Mouse (Mus musculus) forebrain, embryonic 14.5 days (tissue): ENCODE results near the gene Calhm1. TPM values are rescaled to one million over a fixed set of nuclear protein-coding genes. Genes with fewer than 3 reads are reported as not detected.
"Not testable (repeated sequence)": the region's sequence is repeated elsewhere in the genome, so short reads cannot be mapped to it uniquely, and the experiment has no call there.

Experiments used
- ATAC-seq: fragments of 200-750 bp; cut with Nextera tagmentation; 2 replicates; pipeline ENCODE4 v1.8.0; 2017; ENCODE audit warnings: mild to moderate bottlenecking, moderate library complexity
- DNase-seq: peaks from one replicate; pipeline ENCODE4 v3.0.0-alpha.2; 2015; ENCODE audit warnings: low spot score
- H3K27ac ChIP-seq: fragments of 300-500 bp; sonication (generic); 2 replicates; pipeline ENCODE4 v1.5.1; 2014; ENCODE audit warnings: low read depth, mild to moderate bottlenecking, control low read depth, low read length, moderate library complexity
- H3K27me3 ChIP-seq: fragments of 300-500 bp; sonication (generic); replicated peaks from 2 replicates; pipeline ENCODE4 v1.6.1; 2014; ENCODE audit warnings: low read length, control low read depth, mixed read lengths; ENCODE audit not compliant: control insufficient read depth, insufficient read depth
- H3K36me3 ChIP-seq: fragments of 300-500 bp; sonication (generic); 2 replicates; pipeline ENCODE4 v1.6.1; 2014; ENCODE audit warnings: low read length, control low read depth; ENCODE audit not compliant: control insufficient read depth, insufficient read depth
- H3K4me1 ChIP-seq: fragments of 300-500 bp; sonication (generic); 2 replicates; pipeline ENCODE4 v1.6.1; 2014; ENCODE audit warnings: antibody characterized with exemption, low read length, control low read depth; ENCODE audit not compliant: control insufficient read depth, insufficient read depth
- H3K4me2 ChIP-seq: fragments of 300-500 bp; sonication (generic); 2 replicates; pipeline ENCODE4 v1.6.1; 2014; ENCODE audit warnings: mild to moderate bottlenecking, control low read depth, low read length
- H3K4me3 ChIP-seq: fragments of 300-500 bp; sonication (generic); 2 replicates; pipeline ENCODE4 v1.5.1; 2014; ENCODE audit warnings: low read depth, low read length, control low read depth
- H3K9ac ChIP-seq: fragments of 300-500 bp; sonication (generic); 2 replicates; pipeline ENCODE4 v1.6.1; 2014; ENCODE audit warnings: mild to moderate bottlenecking, low read length, control low read depth, moderate library complexity
- H3K9me3 ChIP-seq: fragments of 300-500 bp; sonication (generic); replicated peaks from 2 replicates; pipeline ENCODE4 v1.6.1; 2016; ENCODE audit warnings: low read length, control low read depth, mixed read lengths; ENCODE audit not compliant: control insufficient read depth
- WGBS: fragments of 180-500 bp; shearing (Covaris S2); extraction: QIAGEN DNeasy Blood & Tissue Kit; methylation state at CpG from one replicate; pipeline ENCODE4 v1.1.7; 2014; 5-methylcytosine and 5-hydroxymethylcytosine counted together
- polyA plus RNA-seq: library from polyadenylated mRNA; unstranded; fragments of >200 nt; fragmentation: Nextera tagmentation; extraction: Ambion mirVana; gene quantifications from 2 replicates; pipeline ENCODE4 v1.2.1, GENCODE M21; 2014

Calhm1 gene
- polyA plus RNA-seq, 1 experiment from 2014 or later, result not detected

DNA sequence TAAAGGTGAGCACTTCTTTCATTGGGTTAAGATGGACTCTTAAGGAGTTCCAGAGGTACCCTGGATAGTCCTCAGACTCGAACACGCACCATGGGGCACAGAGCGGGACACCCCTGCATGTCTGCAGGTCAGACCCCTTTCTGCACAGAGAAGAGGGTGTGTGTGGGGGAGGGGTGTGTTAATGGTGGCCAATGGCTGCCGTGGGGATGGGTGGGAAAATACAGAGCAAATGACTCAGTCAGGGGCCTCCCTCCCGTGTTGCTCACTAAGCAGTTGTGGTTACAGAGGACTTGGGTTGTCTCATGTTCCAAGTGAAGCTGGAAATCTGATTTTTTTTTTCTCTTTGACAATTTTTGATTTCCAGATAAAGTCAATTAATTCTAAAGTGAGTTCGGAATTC lies 1.6 kb downstream of the Calhm1 start:
- WGBS, result 81% methylated on average over 6 of the region's 6 CpGs
- H3K27me3 ChIP-seq, result no peaks in the 10 kb centered on the region
- no peak overlapping the region for H3K4me3 ChIP-seq
- no peaks in the 10 kb centered on the region for H3K9me3 ChIP-seq
- peaks cover 5% of the 10 kb centered on the region; the same call in 1 of the 2 replicates for H3K4me1 ChIP-seq
- H3K36me3 ChIP-seq, result no peaks in the 10 kb centered on the region
- H3K9ac ChIP-seq, result no peak overlapping the region
- ATAC-seq (no peak), DNase-seq (no peak)
- H3K27ac ChIP-seq, result no peak overlapping the region
- H3K4me2 ChIP-seq, result no peak overlapping the region

DNA sequence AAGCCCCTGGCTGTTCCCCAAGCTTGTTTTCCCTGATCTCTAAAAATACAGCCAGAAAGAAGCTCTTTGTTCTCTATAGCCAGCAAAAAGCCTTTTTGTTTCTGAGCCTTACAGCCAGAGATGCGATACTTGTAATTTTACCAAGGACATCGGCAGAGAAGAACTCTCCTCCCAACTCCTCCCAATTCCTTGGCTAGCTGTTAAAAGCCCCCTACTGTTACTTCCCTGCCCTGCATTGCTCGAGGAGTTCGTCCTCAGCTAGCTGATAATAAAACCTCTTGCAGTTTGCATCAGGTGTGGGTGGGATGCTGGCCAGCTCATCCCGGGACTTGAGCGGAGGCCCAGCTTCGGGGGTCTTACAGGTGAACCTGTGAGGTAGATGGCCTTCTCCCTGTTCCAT lies 4.4 kb downstream of the Calhm1 start:
- not testable (repeated sequence) for H3K9ac ChIP-seq, H3K9me3 ChIP-seq, H3K36me3 ChIP-seq, H3K27ac ChIP-seq, ATAC-seq, H3K4me3 ChIP-seq, H3K4me2 ChIP-seq, H3K27me3 ChIP-seq, DNase-seq
- 40% methylated on average over 7 of the region's 7 CpGs for WGBS
- peaks cover 11% of the 10 kb centered on the region for H3K4me1 ChIP-seq

DNA sequence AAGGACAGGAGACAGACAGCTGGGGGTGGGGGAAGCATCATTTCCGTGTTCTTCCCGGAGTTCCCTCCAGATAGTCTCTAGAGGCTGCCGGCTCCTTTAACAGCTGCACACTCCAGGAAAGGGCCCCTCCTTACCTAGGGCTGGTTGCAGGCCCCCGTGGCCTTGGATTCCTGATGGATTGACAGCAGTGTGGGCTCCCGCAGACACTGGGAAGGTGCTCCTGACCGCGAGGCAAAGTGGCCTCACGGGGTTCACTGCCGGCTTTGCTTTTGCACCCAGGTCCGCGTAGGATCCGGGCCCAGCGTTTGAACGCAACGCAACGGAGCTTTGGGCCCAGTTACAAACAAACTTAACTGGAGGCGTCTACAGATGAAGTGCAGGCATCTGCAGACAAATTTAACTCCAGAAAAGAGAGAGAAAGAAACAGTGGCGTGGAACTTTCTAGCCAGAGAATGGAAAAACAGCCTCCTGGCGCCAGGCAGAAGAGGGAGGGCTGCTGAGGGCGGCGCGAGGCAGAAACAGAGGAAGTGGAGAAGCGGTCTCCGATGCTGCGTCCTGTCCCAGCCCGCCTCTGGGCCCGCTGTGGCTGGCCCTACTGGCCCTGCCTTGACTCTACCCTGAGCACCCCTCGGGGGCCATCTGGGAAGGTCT lies 6.2 kb downstream of the Calhm1 start, which contains the start of gene Calhm2:
Gene Calhm2 (minus strand): TSS at position 524 of the 651 bp plus-strand sequence.
- Histone ChIP-seq H3K4me1 (peaks cover 11% of the 10 kb centered on the region), H3K27me3 (no peaks in the 10 kb centered on the region), H3K36me3 (peaks cover 4% of the 10 kb centered on the region; the same call in 1 of the 2 replicates), H3K9me3 (no peaks in the 10 kb centered on the region), H3K4me3 (0 out of 2 replicates have a peak within 1 kb of the TSS, but pooled peaks have one; percentile 4), H3K4me2 (peak within 1 kb of the TSS; percentile 36), H3K9ac (peak within 1 kb of the TSS; percentile 45), H3K27ac (no peak within 1 kb of the TSS)
- ATAC-seq, result peak; percentile 61
- 10% methylated on average over 28 of the region's 28 CpGs for WGBS
- DNase-seq, result peak; percentile 7

DNA sequence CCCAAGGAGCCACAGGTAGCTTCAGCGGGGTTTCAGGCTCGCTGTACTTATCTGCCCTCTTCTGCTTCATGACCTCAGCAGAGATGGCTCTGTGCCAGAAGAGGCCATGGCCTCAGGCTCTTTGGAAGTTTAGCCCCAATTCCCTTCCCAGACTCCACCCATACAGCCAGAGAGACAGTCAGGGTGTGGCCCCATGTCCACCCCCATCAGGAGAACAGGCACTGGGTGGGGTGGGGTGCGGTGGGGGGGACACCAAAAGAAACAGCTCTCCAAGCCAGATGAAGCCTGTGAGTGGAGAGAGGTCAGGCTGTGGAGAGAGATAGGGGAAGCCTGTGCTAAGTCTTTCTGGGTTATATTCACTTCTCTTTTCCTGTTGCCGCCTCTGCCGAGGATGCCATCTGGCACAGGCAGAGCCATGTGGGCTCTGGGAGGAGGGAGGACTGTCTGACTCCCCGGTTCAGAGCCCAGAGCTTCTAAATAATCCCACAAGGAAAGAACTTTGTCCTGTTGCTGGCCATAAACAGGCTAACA lies 6.9 kb downstream of the Calhm1 start:
- 59% methylated on average over 6 of the region's 6 CpGs for WGBS
- Histone ChIP-seq H3K36me3 (peaks cover 12% of the 10 kb centered on the region), H3K4me1 (peaks cover 11% of the 10 kb centered on the region), H3K9ac (0 out of 2 replicates have a peak overlapping the region, but pooled peaks have one; percentile 45), H3K27ac (no peak overlapping the region), H3K9me3 (no peaks in the 10 kb centered on the region), H3K4me2 (peak overlapping the region; percentile 36; the same call in 1 of the 2 replicates), H3K27me3 (no peaks in the 10 kb centered on the region), H3K4me3 (no peak overlapping the region)
- ATAC-seq (peak; percentile 71; the same call in 1 of the 2 replicates), DNase-seq (peak; percentile 51)

DNA sequence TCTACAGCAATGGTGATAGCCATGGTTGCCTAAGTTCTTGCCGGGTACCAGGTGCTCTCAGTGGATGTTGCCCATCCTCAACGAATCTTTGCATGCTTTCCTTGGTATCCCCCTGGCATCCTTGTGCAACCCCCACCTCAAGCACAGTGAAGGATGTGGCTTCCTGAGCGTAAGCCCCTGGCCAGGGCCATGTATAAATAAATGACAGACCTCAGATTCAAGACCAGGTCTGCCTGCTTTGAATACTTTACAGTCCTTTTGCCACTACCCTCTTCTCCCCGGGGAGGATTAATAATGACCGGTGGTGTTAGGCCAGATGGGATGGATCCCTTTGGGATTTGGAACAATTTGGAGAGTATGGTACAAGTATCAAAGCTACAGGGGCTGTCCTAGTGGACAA lies 7.9 kb downstream of the Calhm1 start:
- Histone ChIP-seq H3K9ac (no peak overlapping the region), H3K36me3 (peaks cover 21% of the 10 kb centered on the region), H3K4me2 (no peak overlapping the region), H3K4me1 (peaks cover 11% of the 10 kb centered on the region), H3K4me3 (no peak overlapping the region), H3K9me3 (no peaks in the 10 kb centered on the region), H3K27me3 (no peaks in the 10 kb centered on the region), H3K27ac (no peak overlapping the region)
- no peak for DNase-seq
- no peak for ATAC-seq
- WGBS, result 90% methylated on average over 5 of the region's 5 CpGs

DNA sequence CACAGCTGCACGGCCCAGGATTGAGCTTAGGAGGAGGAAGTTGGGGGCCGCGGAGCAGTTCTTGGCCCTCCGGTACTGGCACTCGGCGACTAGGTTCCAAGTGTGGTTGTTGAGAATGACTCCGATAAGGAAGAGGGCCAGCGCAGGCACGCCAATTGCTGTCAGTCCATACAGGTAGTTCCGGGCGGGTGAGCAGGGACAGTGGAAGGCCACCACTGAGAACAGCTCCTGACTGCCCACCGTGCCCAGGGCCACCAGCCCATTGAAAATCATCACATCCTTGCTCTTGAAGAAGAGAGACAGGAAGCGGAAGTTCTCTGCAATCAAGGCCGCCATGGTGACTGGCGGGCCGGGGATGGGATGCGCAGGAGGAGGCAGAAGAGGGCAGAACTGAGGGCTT lies 8.5 kb downstream of the Calhm1 start:
- H3K4me2 ChIP-seq, result no peak overlapping the region
- H3K9ac ChIP-seq, result no peak overlapping the region
- 93% methylated on average over 17 of the region's 17 CpGs for WGBS
- ATAC-seq (no peak), DNase-seq (no peak)
- H3K36me3 ChIP-seq, result peaks cover 27% of the 10 kb centered on the region
- no peak overlapping the region for H3K27ac ChIP-seq
- H3K4me3 ChIP-seq, result no peak overlapping the region
- no peaks in the 10 kb centered on the region for H3K9me3 ChIP-seq
- H3K4me1 ChIP-seq, result peaks cover 11% of the 10 kb centered on the region
- no peaks in the 10 kb centered on the region for H3K27me3 ChIP-seq

DNA sequence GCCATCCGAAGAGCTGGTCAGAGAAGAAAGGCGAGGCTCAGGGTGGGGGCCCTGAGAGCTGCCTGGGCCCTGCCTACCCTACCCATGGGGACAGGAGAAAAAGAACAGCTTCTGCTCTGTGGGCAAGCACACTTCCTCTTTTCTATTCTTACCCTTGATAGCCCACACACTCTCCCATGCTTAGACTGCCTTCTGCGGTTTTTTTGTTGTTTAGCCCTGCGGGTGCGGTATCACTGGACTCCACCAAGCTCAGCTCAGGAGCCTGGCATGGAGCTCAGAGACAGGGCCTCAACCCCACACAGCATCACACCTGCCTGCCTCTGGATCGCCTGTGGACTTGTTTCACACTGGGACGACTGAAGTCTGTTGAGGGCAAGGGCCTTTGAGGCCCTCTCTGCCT lies 10.9 kb downstream of the Calhm1 start:
- ATAC-seq, result no peak
- no peak overlapping the region for H3K27ac ChIP-seq
- peaks cover 51% of the 10 kb centered on the region for H3K36me3 ChIP-seq
- DNase-seq, result no peak
- no peak overlapping the region for H3K4me2 ChIP-seq
- H3K4me3 ChIP-seq, result no peak overlapping the region
- no peak overlapping the region for H3K9ac ChIP-seq
- no peaks in the 10 kb centered on the region for H3K27me3 ChIP-seq
- no peaks in the 10 kb centered on the region for H3K9me3 ChIP-seq
- WGBS, result 89% methylated on average over 7 of the region's 7 CpGs
- H3K4me1 ChIP-seq, result peaks cover 9% of the 10 kb centered on the region

DNA sequence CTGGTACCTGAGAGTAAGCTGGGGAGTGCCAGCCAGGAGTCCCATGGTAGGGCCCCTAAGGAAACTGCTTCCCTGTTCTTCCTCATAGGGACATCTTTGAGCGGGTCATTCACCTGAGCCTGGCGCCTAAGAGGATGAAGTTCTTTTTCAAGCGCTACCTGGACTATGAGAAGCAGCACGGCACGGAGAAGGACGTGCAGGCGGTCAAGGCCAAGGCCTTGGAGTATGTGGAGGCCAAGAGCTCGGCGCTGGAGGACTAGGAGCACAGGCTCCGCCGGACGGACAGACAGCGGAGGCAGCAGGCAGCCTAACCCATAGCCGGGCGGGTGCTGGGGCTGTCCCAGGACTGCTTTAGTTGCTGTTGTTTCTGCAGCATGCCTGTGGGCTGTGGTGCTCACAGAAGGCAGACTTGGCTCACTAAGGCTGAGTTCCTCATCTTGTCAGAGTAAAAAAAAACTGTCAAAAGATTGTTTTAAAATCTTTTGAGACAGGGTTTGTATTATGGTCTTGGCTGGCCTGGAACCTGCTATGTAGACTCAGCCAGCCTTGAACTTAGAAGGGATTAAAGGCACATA lies 13.4 kb downstream of the Calhm1 start:
- no peak overlapping the region for H3K27ac ChIP-seq
- H3K4me1 ChIP-seq, result no peaks in the 10 kb centered on the region
- no peak overlapping the region for H3K4me2 ChIP-seq
- ATAC-seq, result no peak
- DNase-seq, result no peak
- H3K9ac ChIP-seq, result no peak overlapping the region
- no peak overlapping the region for H3K4me3 ChIP-seq
- H3K27me3 ChIP-seq, result no peaks in the 10 kb centered on the region
- peaks cover 74% of the 10 kb centered on the region for H3K36me3 ChIP-seq
- 96% methylated on average over 15 of the region's 15 CpGs for WGBS
- H3K9me3 ChIP-seq, result no peaks in the 10 kb centered on the region

DNA sequence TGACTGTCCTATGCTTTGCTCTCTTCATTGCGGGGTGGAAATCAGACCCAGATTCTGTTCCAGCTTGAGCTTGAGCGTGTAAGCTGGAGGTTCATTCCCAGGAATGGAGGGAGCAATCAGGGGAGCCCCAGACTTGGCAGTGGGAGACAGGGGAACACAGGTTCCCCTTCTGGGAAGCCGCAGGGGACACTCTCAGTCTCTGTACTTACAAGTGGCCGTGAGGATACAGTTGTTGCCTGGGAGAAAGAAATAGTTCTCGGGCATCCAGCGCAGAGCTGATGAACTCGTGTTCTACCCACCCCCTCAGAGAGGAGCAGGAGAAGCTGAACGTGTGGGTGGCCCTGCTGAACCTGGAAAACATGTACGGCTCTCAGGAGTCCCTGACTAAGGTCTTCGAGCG lies 15.2 kb downstream of the Calhm1 start:
- H3K36me3 ChIP-seq, result peaks cover 92% of the 10 kb centered on the region

More for the DNA sequence above, 15.2 kb downstream of the Calhm1 start:
- Histone ChIP-seq H3K4me1 (no peaks in the 10 kb centered on the region), H3K4me2 (no peak overlapping the region), H3K4me3 (no peak overlapping the region), H3K27ac (no peak overlapping the region), H3K9me3 (no peaks in the 10 kb centered on the region), H3K9ac (no peak overlapping the region), H3K27me3 (no peaks in the 10 kb centered on the region)
- WGBS, result 92% methylated on average over 11 of the region's 11 CpGs
- ATAC-seq, result no peak
- no peak for DNase-seq
